Mouse (Mus musculus) MEL (cell line): ENCODE measurements around the gene Sdr42e1.

Experiments used
- CHD1 ChIP-seq: IDR thresholded peaks from 2 replicates; pipeline ENCODE4 v1.6.1; 2012; ENCODE audit warnings: low read depth, mild to moderate bottlenecking, inconsistent platforms, low read length, improper control_type of control experiment
- CTCF ChIP-seq, 3 experiments: IDR thresholded peaks in 2 of 3; conservative IDR thresholded peaks in 1 of 3; 2 replicates each; pipeline ENCODE4 v1.5.1; 2011 to 2012; ENCODE audit warnings: low read length in 3 of 3, low read depth in 2 of 3, mild to moderate bottlenecking in 2 of 3, improper control_type of control experiment in 1 of 3, inconsistent platforms in 1 of 3, mixed read lengths in 1 of 3, moderate library complexity in 1 of 3; ENCODE audit not compliant: control insufficient read depth in 1 of 3, insufficient read depth in 1 of 3, poor library complexity in 1 of 3, severe bottlenecking in 1 of 3
- GATA1 ChIP-seq: IDR thresholded peaks from 2 replicates; pipeline ENCODE4 v1.6.1; 2011; ENCODE audit warnings: low read depth, low read length, improper control_type of control experiment
- HCFC1 ChIP-seq: IDR thresholded peaks from 2 replicates; pipeline ENCODE4 v1.6.1; 2012; ENCODE audit warnings: low read depth, mild to moderate bottlenecking, inconsistent platforms, low read length, improper control_type of control experiment, moderate library complexity
- NELFE ChIP-seq: IDR thresholded peaks from 2 replicates; pipeline ENCODE4 v1.6.1; 2011; ENCODE audit warnings: low read depth, low read length, improper control_type of control experiment
- POLR2A ChIP-seq, 2 experiments: IDR thresholded peaks; 2 replicates each; pipeline ENCODE4 v1.6.1; 2011 to 2012; ENCODE audit warnings: low read length in 2 of 2, mild to moderate bottlenecking in 2 of 2, control low read depth in 1 of 2, improper control_type of control experiment in 1 of 2, low read depth in 1 of 2, moderate library complexity in 1 of 2; ENCODE audit not compliant: control insufficient read depth in 1 of 2, insufficient read depth in 1 of 2, poor library complexity in 1 of 2

DNA sequence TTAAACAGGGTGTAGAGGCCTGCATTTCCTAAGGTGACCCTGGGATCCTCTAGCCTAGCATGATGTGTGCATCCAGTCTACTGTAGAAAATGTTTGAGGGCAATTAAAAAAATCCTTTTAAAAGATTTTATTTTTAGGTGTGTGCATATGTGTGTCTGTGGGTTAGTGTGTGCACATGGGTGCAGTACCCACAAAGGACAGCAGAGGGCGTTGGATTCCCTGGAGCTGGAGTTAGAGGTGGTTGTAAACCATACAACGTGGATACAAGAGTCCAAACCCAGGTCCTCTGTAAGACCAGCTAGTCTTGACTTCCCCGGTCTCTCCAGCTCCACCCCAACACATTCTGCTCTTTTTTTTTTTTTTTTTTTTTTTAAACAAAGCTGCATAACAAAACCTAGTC lies 36.0 kb downstream of the Sdr42e1 start:
- TF ChIP-seq POLR2A (IDR thresholded peaks at IDR 0.05; ENCODE audit: control insufficient read depth in 1 of 2, insufficient read depth in 1 of 2, low read depth in 1 of 2, low read length in 2 of 2, poor library complexity in 1 of 2) (no peak), NELFE (no peak), CTCF (IDR thresholded peaks at IDR 0.05 in 2 of 3, conservative IDR thresholded peaks at IDR 0.05 in 1 of 3; ENCODE audit: control insufficient read depth in 1 of 3, insufficient read depth in 1 of 3, low read depth in 2 of 3, low read length in 3 of 3, poor library complexity in 1 of 3, severe bottlenecking in 1 of 3) (peak; percentile 24 to 26 (median 24); a peak in 3 of 6 replicates), CHD1 (no peak), GATA1 (no peak), HCFC1 (no peak)
